Mouse (Mus musculus) cortical plate, adult 2 months (tissue): ENCODE results near the gene Nkx2-3.

ENCODE experiments used
- CTCF ChIP-seq: fragments of 200-500 bp; IDR thresholded peaks from 2 replicates; pipeline ENCODE4 v1.5.1; 2011; ENCODE audit warnings: mild to moderate bottlenecking, control low read depth, low read length; ENCODE audit not compliant: insufficient read depth; ENCODE audit errors: extremely low read depth
- POLR2A ChIP-seq: fragments of 200-500 bp; IDR thresholded peaks from 2 replicates; pipeline ENCODE4 v1.6.1; 2011; ENCODE audit warnings: mild to moderate bottlenecking, low read length, control low read depth; ENCODE audit not compliant: insufficient read depth; ENCODE audit errors: extremely low read depth

DNA sequence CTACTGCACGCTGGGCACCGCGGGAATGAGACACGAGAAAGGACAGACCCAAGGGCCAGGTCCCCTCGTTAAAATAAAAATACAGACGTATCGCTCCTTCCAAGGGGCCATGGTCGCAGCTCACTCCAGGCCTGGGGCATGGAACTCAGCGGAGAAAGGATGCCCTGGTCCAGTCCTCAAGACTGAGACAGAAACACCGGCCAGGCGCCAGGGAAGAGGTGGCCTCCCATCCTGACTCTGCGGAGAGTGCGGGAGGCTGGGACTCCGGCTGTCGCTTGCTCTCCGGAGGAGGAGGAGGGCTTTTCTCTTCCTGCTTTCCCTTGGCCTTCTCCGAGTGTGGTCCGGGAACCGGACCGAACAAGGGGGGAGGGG, 2.9 kb downstream of the Nkx2-3 start:
- no peak for TF ChIP-seq POLR2A
- no peak for TF ChIP-seq CTCF
